Mouse (Mus musculus) left cerebral cortex, postnatal 4 days (tissue): Measurements from ENCODE around the gene Slfn3. TPM values are rescaled to one million over a fixed set of nuclear protein-coding genes. Genes with fewer than 3 reads are reported as not detected.

Source experiments
- DNase-seq: peaks from one replicate; pipeline ENCODE4 v3.0.0-alpha.2; 2022
- intact Hi-C: fragments of 180-260 bp; cut with DNase I; formaldehyde crosslinking; loops from one replicate; pipeline ENCODE4 v1.15.1; 2025
- total RNA-seq, 2 experiments: library from RNA; stranded (reverse); gene quantifications; 2 replicates each; pipeline ENCODE4 v1.2.3; 2021

Gene Slfn3
- total RNA-seq, 2 experiments from 2014 or later, result 0.26 to 0.50 TPM

DNA sequence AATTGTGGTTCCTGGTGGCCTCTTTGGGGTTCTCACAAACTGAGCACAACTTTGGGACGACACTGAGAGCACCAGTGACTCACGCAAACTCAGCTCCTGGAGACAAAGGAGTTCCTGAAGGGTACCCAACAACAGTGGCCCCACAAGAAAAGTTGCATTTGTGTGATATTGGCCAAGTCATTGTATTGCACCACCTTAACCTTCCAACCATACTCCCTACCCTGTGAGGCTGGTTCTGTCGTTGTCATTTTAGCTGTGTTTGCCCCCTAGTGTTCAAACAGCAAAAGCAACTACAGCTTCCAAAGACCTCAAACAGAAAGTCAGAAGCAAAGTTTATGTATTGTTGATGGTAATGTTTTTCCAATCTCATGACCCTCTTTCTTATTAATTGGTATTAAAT, 72.0 kb downstream of the Slfn3 start:
- DNase-seq, result no peak
- intact Hi-C loops, result no loop called here

Other genes with a start within 250 kb of the Slfn3 start
- gene Slfn5, start 240.0 kb upstream of the Slfn3 start, total RNA-seq, result 1 to 10 TPM; 2.6 to 4.2 TPM
- gene Slfn9, start 199.5 kb upstream of the Slfn3 start, total RNA-seq, result 1 to 10 TPM; 1.2 to 1.8 TPM
- gene Slfn8, start 170.5 kb upstream of the Slfn3 start, total RNA-seq, result under 1 TPM in 1 of 2 experiments, not detected in 1; 0.12 TPM
- gene Slfn2, start 126.2 kb upstream of the Slfn3 start, total RNA-seq, result under 1 TPM; 0.42 to 0.68 TPM
- not detected for gene Slfn1, start 74.5 kb upstream of the Slfn3 start, total RNA-seq
- under 1 TPM in 1 of 2 experiments, not detected in 1; 0.18 TPM for gene Slfn4, start 16.1 kb upstream of the Slfn3 start, total RNA-seq
- not detected for gene Slfn14, start 95.4 kb downstream of the Slfn3 start, total RNA-seq
- 100 to 1,000 TPM; 283 to 311 TPM for gene Ap2b1, start 107.7 kb downstream of the Slfn3 start, total RNA-seq
- gene Pex12, start 111.3 kb downstream of the Slfn3 start, total RNA-seq, result 10 to 100 TPM; 12.1 to 17.5 TPM
- 100 to 1,000 TPM; 121 to 122 TPM for gene Rasl10b, start 217.8 kb downstream of the Slfn3 start, total RNA-seq
- under 1 TPM; 0.48 to 0.74 TPM for gene Gas2l2, start 238.1 kb downstream of the Slfn3 start, total RNA-seq
- gene 1700020L24Rik, start 246.3 kb downstream of the Slfn3 start, total RNA-seq, result under 1 TPM in 1 of 2 experiments, not detected in 1; 0.50 TPM